Mouse (Mus musculus) G1E (cell line): ENCODE measurements around the gene Slc31a1.

Experiments
- CTCF ChIP-seq: IDR thresholded peaks from 2 replicates; pipeline ENCODE4 v1.5.1; 2012; ENCODE audit warnings: low read depth, low read length, inconsistent platforms, mixed read lengths
- POLR2AphosphoS5 ChIP-seq: IDR thresholded peaks from 2 replicates; pipeline ENCODE4 v1.6.1; 2012; ENCODE audit warnings: low read depth, low read length, inconsistent platforms; ENCODE audit not compliant: insufficient replicate concordance

GRCm38 (mm10) chr4:62409615-62410014 lies 49.1 kb downstream of the Slc31a1 start:
- TF ChIP-seq POLR2AphosphoS5 (no peak), CTCF (no peak)
